Mouse (Mus musculus): ENCODE measurements around the gene Cfd.

GRCm38 (mm10) chr10:79855558-79856184 lies 35.0 kb upstream of the Cfd start:
- TF ChIP-seq CTCF (conservative IDR thresholded peaks at IDR 0.05 in 1 of 2, IDR thresholded peaks at IDR 0.05 in 1 of 2; ENCODE audit: low read depth in 2 of 2, low read length in 2 of 2) = no peak
- TF ChIP-seq USF1 (IDR thresholded peaks at IDR 0.05; ENCODE audit: low read depth, low read length) = no peak
- TF ChIP-seq ZC3H11A (IDR thresholded peaks at IDR 0.05; ENCODE audit: low read depth, low read length) = no peak
